Mouse (Mus musculus): ENCODE measurements at regions not wholly inside any gene's neighbourhood (a gene's known extent, or its start where the extent isn't known, plus 50 kb on each side); places are given as distances from the start of the nearest gene placed in this dataset.

- no peak for DNase-seq (ENCODE audit: low read depth)
Measured at GRCm38 (mm10) chr2:173454741-173455140, 67.6 kb upstream of the 1700021F07Rik start.

DNA sequence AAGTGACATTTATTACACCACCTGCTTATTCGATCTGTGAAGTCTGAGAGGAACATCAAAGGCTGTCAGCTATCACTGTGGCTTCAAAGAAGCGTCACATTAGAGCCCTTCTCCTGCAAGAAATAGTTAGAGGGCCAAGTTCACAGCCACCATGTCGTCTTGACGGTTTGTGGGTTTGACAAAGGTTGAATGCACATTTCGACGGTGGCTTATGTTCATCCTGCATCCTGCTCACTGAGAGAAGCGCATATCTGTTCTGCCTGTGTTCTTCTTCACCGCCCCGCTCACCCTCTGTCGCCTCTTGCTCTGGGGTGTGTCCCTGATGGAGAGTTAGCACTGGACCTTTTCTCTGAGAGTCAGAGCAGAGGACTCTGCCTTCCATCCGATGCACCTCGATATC is 67.2 kb upstream of the 1700021F07Rik start:
- no peak for DNase-seq (ENCODE audit: low read depth)

DNA sequence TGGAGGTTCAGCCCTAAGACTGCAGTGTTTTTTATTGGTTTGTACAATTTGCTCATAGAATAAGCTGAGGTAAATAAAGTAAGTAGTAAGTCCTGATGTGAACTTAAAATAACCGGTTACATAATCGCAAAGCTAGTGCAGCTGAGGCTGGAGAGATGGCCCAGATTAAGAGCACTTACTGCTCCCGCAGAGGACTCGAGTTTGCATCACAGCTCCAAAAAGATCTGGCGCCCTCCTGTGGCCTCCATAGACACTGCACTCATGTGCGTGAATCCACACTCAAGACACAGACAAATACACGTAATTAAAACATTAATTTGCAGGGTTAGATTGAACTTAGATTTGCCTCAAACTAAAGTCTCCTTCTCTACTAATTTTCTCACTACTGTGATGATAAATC is 66.3 kb upstream of the 1700021F07Rik start:
- DNase-seq (ENCODE audit: low read depth): no peak

DNA sequence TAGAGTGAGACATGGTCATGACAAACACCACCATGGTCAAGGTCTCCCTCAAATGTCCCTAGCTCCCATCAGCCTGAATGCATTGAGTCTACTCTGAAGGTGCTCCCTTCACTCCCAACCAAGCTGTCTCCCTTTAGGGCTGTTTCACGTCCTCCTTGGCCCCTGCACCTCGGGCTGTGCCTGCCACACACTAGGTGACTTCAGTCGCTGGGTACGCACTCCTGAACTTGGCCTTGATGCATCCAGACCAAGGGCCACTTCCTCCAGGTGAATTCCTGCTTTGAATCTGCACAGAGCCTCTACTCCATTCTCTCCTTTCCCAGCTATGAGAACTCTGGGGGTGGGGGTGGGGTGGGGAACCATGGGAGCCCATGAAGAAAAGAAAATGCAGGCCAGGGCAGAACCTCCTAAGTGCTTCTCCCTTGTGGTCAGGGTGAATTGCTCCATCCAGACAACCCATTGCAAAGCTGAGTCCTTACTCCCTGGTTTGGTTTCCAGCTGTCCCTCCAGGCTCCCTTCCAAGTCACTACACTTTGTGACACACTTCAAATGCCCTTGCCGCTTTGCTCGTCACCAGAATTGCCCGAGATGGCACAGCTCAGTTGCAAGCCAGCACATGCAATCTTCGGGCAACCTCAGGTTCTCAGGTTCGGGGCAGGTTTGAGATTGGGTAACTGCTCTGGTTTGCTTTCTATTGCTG is 65.3 kb upstream of the 1700021F07Rik start:
- no peak for DNase-seq (ENCODE audit: low read depth)

GRCm38 (mm10) chr2:173457624-173458320 is 64.6 kb upstream of the 1700021F07Rik start:
- DNase-seq (ENCODE audit: low read depth): no peak

DNA sequence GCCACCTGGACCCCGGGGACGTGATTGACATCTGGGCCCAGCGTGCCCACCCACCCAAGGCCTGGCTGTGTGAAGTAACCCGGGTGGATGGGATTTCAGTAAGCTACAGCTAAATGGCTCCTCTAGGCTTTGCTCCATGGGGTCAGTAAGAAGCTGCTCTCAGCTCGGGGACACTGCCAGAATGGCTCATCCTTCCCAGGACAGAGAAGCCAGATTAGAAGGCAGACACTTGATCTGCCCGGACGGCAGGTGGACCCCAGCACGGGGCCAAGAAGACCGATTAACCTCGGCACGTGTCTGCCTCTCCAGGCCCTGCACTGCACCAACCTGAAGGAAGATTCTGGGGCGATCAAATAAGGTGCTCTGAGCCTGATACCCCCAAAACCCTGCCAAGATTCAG is 63.5 kb upstream of the 1700021F07Rik start:
- no peak for DNase-seq (ENCODE audit: low read depth)

DNA sequence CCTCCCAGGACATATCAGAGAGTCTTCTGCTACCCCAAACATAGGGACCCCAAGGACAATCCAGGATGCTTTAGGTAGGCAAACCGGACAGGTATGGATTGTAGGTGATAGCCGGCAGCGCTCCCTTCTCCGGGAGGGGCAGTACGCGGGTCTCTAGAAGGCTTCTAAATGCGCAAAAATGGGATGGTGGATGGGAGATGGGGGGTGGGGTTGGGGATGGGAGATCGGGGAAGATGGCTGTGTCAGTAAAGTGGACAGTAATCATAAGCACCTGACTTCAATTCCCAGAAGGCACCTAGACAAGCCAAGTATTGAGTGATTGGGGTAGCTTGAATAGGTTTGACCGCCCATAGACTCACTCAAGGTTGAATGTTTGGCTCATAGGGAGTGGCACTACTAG is 59.1 kb upstream of the 1700021F07Rik start:
- no peak for DNase-seq (ENCODE audit: low read depth)

DNA sequence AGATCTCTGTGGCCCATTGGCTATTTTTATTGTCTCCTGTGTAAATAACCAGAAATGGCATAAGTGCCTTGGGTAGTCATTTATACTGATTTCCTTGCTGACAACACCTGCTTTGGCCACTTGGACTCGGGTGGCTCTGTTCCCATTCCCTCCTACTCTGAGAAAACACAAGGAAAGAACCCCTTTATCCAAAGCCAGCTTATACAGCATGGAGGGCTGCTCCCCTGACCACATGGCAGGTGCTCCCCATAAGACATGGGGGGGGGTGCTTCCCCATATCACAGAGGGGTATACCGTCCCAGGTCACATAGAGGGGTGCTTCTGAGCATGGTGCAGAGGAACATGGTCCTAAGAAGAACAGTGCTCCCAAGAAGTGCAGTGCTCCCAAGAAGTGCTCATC is 57.8 kb upstream of the 1700021F07Rik start:
- DNase-seq (ENCODE audit: low read depth): no peak

DNA sequence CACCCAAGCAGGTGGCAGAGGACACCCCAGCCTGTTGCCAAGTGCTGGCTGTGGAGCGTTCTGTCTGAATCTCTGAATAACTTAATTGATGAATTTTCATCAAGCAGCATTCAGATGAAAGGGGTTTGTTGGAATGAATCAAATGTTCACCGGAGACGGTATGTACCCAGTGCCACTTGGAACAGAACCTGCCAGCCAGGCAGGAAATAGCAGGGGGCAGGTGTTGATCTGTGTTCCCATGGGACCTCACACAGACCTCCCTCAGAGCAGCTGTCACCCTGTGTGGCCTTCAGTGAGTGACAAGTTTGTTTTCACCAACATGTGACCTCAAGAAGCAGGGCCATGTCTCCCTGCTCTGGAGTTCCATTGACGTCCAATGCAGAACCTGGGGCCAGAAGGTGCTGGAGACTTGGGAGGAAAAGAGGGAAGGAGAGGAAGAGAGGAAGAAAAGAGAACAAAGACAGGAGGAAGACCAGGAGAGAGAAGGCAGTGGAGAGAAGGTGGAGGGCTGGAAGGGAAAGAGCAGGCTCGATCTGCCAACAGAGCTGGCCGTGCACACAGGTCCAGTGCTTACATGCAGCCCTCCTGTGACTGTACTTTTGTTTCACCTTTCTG is 57.3 kb upstream of the 1700021F07Rik start:
- no peak for DNase-seq (ENCODE audit: low read depth)

DNA sequence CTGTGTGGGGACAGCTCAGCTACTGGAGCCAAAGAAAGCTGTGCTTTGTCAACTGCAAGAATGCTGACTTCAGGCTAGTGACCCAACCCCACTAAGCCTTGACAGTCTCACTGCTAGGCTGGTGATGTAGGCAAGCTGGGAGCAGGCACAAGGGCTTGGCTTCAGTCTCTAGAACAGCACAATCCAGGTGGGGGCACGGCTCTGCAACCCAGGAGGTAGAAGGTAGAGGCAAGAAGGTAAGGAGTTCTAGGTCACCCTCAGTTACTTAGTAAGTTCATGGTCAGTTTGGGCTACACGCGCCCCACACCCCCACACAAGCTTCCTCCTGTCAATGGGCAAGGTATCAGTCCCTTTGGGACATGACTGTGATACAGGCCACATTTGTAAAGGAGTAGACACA is 54.2 kb upstream of the 1700021F07Rik start:
- no peak for DNase-seq (ENCODE audit: low read depth)

DNA sequence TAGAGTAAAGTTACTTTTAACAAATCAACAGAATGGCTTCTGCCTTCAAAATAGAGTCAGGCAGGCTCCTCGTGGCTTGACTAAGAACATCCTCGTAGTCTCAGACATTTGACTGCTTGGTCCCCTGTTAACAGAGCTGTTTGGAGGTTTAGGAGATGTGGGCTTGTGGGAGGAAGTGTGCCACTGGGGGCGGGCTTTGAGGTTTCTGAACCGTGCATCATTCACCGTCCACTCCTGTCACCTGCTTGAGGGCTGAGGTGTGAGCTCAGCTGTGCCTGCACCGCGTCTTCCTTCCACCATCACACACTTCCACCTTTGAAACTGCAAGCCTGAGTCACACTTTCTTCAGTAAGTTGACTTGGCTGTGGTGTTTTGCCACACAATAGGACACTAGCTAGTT is 52.6 kb upstream of the 1700021F07Rik start:
- no peak for DNase-seq (ENCODE audit: low read depth)
